Mouse (Mus musculus) intestine, embryonic 16.5 days (tissue): Measurements from ENCODE around the gene Ank2. TPM values are rescaled to one million over a fixed set of nuclear protein-coding genes. Genes with fewer than 3 reads are reported as not detected.

Experiments used
- ATAC-seq: fragments of 200-750 bp; cut with Nextera tagmentation; 2 replicates; pipeline ENCODE4 v1.8.0; 2017; ENCODE audit warnings: moderate TSS enrichment, moderate library complexity
- H3K27ac ChIP-seq: fragments of 300-500 bp; sonication (generic); 2 replicates; pipeline ENCODE4 v1.5.1; 2014; ENCODE audit warnings: mild to moderate bottlenecking, low read length
- H3K27me3 ChIP-seq: fragments of 300-500 bp; sonication (generic); replicated peaks from 2 replicates; pipeline ENCODE4 v1.6.1; 2014; ENCODE audit warnings: low read length, control low read depth, mixed read lengths; ENCODE audit not compliant: control insufficient read depth, insufficient read depth
- H3K36me3 ChIP-seq: fragments of 300-500 bp; sonication (generic); 2 replicates; pipeline ENCODE4 v1.6.1; 2014; ENCODE audit warnings: low read length, control low read depth; ENCODE audit not compliant: control insufficient read depth, insufficient read depth
- H3K4me1 ChIP-seq: fragments of 300-500 bp; sonication (generic); 2 replicates; pipeline ENCODE4 v1.6.1; 2014; ENCODE audit warnings: low read length, control low read depth, mixed read lengths; ENCODE audit not compliant: control insufficient read depth, insufficient read depth
- H3K4me2 ChIP-seq: fragments of 300-500 bp; sonication (generic); 2 replicates; pipeline ENCODE4 v1.6.1; 2014; ENCODE audit warnings: low read depth, low read length, control low read depth
- H3K4me3 ChIP-seq: fragments of 300-500 bp; sonication (generic); 2 replicates; pipeline ENCODE4 v1.5.1; 2014; ENCODE audit warnings: mild to moderate bottlenecking, low read length
- H3K9ac ChIP-seq: fragments of 300-500 bp; sonication (generic); 2 replicates; pipeline ENCODE4 v1.6.1; 2014; ENCODE audit warnings: low read depth, low read length
- H3K9me3 ChIP-seq: fragments of 300-500 bp; sonication (generic); 2 replicates; pipeline ENCODE4 v1.6.1; 2016; ENCODE audit warnings: low read length, control low read depth; ENCODE audit not compliant: control insufficient read depth
- WGBS: fragments of 180-500 bp; shearing (Covaris S2); extraction: QIAGEN DNeasy Blood & Tissue Kit; methylation state at CpG from one replicate; pipeline ENCODE4 v1.1.7; 2014; 5-methylcytosine and 5-hydroxymethylcytosine counted together
- polyA plus RNA-seq: library from polyadenylated mRNA; unstranded; fragments of >200 nt; fragmentation: Nextera tagmentation; extraction: Ambion mirVana; gene quantifications from 2 replicates; pipeline ENCODE4 v1.2.1, GENCODE M21; 2015

The Ank2 gene
- polyA plus RNA-seq, 1 experiment from 2014 or later, result 15.8 TPM

DNA sequence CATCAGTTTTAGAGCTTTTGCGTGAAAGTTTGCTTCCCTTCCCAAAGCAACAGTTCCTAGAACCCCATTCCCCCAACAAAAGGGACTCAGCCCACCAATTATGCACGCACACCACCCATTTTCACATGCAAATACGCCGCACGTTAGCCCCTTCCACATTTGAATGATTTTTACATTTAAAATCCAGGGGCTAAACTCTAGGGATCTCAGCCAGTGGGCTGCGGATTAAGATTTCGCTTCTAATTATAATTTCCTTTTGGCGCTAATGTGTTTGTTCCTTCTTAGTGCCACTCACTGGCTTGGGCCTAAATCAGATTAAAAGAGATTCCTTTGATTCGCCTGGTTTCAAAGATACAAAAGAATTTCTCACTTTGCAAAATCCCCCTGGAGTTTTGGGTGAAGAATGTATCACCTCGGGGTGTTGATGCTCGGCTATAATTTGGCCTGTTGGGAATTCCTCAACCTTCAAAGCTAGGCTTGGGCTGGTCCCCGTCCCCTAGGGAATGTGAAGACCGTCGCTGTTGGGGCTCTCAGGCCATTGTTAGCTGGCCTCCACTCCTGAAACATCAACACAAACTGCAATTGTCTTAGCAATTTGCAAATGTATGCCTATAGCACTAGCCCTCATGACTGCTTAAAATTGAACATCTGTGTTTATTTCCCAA, 35.2 kb downstream of the Ank2 start:
- no peak overlapping the region for H3K27ac ChIP-seq
- WGBS, result 58% methylated on average over 14 of the region's 14 CpGs
- H3K9me3 ChIP-seq, result no peaks in the 10 kb centered on the region
- no peaks in the 10 kb centered on the region for H3K4me1 ChIP-seq
- H3K27me3 ChIP-seq, result no peaks in the 10 kb centered on the region
- H3K4me3 ChIP-seq, result no peak overlapping the region
- H3K36me3 ChIP-seq, result no peaks in the 10 kb centered on the region
- no peak overlapping the region for H3K9ac ChIP-seq
- H3K4me2 ChIP-seq, result no peak overlapping the region
- no peak for ATAC-seq

DNA sequence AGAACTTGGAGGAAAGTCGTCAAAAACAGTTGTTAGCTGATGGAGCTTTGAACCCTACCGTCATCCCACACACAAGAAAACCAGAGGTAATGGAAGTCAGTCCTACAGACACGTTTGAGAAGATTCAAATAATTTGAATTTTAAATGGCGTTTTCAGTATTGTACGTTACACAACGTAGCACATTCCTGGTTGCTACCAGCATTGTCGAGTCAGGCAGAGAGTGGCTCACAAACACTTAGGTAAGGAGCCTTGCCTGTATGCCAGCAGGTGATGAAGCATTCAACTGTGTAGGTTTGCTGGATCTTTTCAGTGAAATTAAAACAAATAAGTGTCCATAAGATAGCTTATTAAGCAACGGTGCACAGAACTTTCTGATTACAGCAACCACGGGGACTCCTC, 36.0 kb downstream of the Ank2 start:
- Histone ChIP-seq H3K4me3 (no peak overlapping the region), H3K27me3 (no peaks in the 10 kb centered on the region), H3K36me3 (no peaks in the 10 kb centered on the region), H3K9me3 (no peaks in the 10 kb centered on the region), H3K4me2 (no peak overlapping the region), H3K27ac (no peak overlapping the region), H3K4me1 (no peaks in the 10 kb centered on the region), H3K9ac (no peak overlapping the region)
- ATAC-seq, result no peak
- 40% methylated on average over 9 of the region's 9 CpGs for WGBS

GRCm38 (mm10) chr3:127462413-127462812, 36.7 kb downstream of the Ank2 start:
- Histone ChIP-seq H3K4me2 (no peak overlapping the region), H3K4me1 (no peaks in the 10 kb centered on the region), H3K27me3 (no peaks in the 10 kb centered on the region), H3K9ac (no peak overlapping the region), H3K4me3 (no peak overlapping the region), H3K36me3 (no peaks in the 10 kb centered on the region), H3K27ac (no peak overlapping the region), H3K9me3 (no peaks in the 10 kb centered on the region)
- ATAC-seq, result no peak
- 80% methylated on average over 6 of the region's 6 CpGs for WGBS

DNA sequence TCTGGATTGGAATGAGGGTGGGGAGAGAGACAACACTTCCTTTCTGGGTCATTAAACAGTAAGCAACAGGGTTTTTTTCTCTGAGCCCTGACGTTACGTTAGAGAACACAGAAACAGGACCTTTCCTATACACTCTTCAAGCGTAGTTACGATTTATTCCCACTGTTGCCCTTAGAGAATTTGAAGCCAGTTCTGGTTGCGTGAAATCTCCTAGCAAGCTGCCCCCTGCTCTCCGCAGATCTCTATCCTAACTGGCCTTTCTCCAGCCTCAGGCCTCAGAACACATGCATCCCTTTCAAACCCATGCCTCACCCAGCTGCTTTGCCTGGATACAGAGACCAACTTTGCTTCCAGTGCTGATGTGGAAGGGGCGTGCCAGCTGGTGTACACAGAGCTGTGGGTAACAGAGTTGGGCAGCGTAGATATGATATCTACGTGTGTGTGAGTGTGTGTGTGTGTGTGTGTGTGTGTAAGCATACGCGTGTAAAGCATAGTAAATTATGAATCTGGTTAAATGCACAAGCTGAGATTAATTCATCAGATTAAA, 38.2 kb downstream of the Ank2 start:
- H3K36me3 ChIP-seq, result no peaks in the 10 kb centered on the region
- no peak overlapping the region for H3K4me2 ChIP-seq
- H3K9ac ChIP-seq, result no peak overlapping the region
- H3K27me3 ChIP-seq, result no peaks in the 10 kb centered on the region
- H3K4me1 ChIP-seq, result no peaks in the 10 kb centered on the region
- WGBS, result 62% methylated on average over 11 of the region's 11 CpGs
- H3K4me3 ChIP-seq, result no peak overlapping the region
- no peak for ATAC-seq
- no peak overlapping the region for H3K27ac ChIP-seq
- no peaks in the 10 kb centered on the region for H3K9me3 ChIP-seq

DNA sequence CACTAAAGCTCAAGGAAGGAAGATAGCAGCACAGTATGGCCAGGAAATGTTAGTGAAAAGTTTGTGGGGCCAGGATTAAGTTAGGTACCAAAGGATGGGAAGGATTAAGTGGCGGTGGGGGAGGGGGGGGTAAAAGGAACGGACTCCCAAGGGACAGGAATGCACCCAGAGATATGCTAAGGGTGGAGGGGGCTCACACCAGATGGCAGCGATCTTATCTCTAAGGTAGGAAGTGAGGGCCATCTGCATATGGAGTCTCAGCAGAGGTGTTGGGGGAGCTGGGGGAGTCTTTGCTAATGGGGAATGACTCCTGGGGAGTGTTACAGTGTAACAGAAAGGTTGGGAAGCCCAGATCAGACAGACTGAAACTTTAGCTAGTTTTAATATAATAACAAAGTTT, 39.3 kb downstream of the Ank2 start:
- Histone ChIP-seq H3K4me1 (no peaks in the 10 kb centered on the region), H3K27me3 (no peaks in the 10 kb centered on the region), H3K4me3 (no peak overlapping the region), H3K4me2 (no peak overlapping the region), H3K27ac (no peak overlapping the region), H3K9me3 (no peaks in the 10 kb centered on the region), H3K36me3 (no peaks in the 10 kb centered on the region), H3K9ac (no peak overlapping the region)
- 34% methylated on average over 3 of the region's 3 CpGs for WGBS
- no peak for ATAC-seq

DNA sequence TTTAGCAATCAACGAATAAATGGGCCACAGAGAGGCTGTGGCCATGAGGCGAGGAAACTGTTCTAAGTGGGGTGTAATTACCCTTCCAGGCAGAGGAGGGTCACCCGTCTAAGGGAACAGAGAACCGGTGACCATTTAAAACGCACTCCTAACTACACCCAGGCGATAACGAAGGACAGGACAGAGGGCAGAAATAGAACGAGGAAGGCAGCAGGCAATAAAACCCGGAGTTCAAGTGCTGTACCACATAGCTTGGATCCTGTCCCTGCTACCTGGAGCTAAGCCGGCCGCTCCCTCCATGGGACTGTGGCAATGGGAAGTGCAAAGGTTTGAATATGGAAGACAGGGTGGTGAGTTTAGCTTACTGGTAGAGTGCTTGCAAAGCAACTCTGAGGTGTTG, 40.2 kb downstream of the Ank2 start:
- peak; percentile 90 for ATAC-seq
- Histone ChIP-seq H3K27me3 (no peaks in the 10 kb centered on the region), H3K27ac (no peak overlapping the region), H3K36me3 (no peaks in the 10 kb centered on the region), H3K9me3 (no peaks in the 10 kb centered on the region), H3K4me1 (no peaks in the 10 kb centered on the region), H3K9ac (no peak overlapping the region), H3K4me2 (0 out of 2 replicates have a peak overlapping the region, but pooled peaks have one; percentile 17), H3K4me3 (no peak overlapping the region)
- 19% methylated on average over 11 of the region's 11 CpGs for WGBS

- H3K27ac ChIP-seq, result peak overlapping the region; percentile 43; the same call in 1 of the 2 replicates
- ATAC-seq, result peak; percentile 69
- no peak overlapping the region for H3K4me3 ChIP-seq
- 15% methylated on average over 6 of the region's 6 CpGs for WGBS
- H3K27me3 ChIP-seq, result no peaks in the 10 kb centered on the region
- H3K4me1 ChIP-seq, result no peaks in the 10 kb centered on the region
- H3K9ac ChIP-seq, result no peak overlapping the region
- no peaks in the 10 kb centered on the region for H3K36me3 ChIP-seq
- peak overlapping the region; percentile 16; the same call in 1 of the 2 replicates for H3K4me2 ChIP-seq
- H3K9me3 ChIP-seq, result no peaks in the 10 kb centered on the region
Observed at GRCm38 (mm10) chr3:127458420-127458798, 40.7 kb downstream of the Ank2 start.

GRCm38 (mm10) chr3:127457761-127458419, 41.3 kb downstream of the Ank2 start:
- ATAC-seq, result peak; percentile 30; the same call in 1 of the 2 replicates
- H3K36me3 ChIP-seq, result no peaks in the 10 kb centered on the region

GRCm38 (mm10) chr3:127453738-127454137, 45.4 kb downstream of the Ank2 start:
- 85% methylated on average over 4 of the region's 4 CpGs for WGBS
- H3K36me3 ChIP-seq, result no peaks in the 10 kb centered on the region
- no peak overlapping the region for H3K27ac ChIP-seq
- H3K4me3 ChIP-seq, result no peak overlapping the region
- no peaks in the 10 kb centered on the region for H3K27me3 ChIP-seq
- no peaks in the 10 kb centered on the region for H3K9me3 ChIP-seq
- no peak overlapping the region for H3K9ac ChIP-seq
- no peaks in the 10 kb centered on the region for H3K4me1 ChIP-seq
- H3K4me2 ChIP-seq, result no peak overlapping the region
- ATAC-seq, result no peak

More at GRCm38 (mm10) chr3:127457761-127458419, 41.3 kb downstream of the Ank2 start:
- Histone ChIP-seq H3K4me2 (peak overlapping the region; percentile 16; the same call in 1 of the 2 replicates), H3K27me3 (no peaks in the 10 kb centered on the region), H3K9me3 (no peaks in the 10 kb centered on the region), H3K4me1 (no peaks in the 10 kb centered on the region), H3K9ac (no peak overlapping the region), H3K4me3 (no peak overlapping the region), H3K27ac (peak overlapping the region; percentile 43; the same call in 1 of the 2 replicates)
- 23% methylated on average over 5 of the region's 5 CpGs for WGBS
